ENCODE assay signal across 23 mouse cellular contexts in genomic region chr6:7134888-7135287, GRCm38 (mm10).
"Had no signal": no experiment of that assay in that cellular context is flagged by ENCODE, and none has a peak within 500 bp of the region (broad histone marks: within the 10 kb centered on the region; RNA-seq: fewer than 3 reads in every experiment).

No protein-coding gene starts in this region.

- H3K4me3 ChIP-seq: layer of hippocampus, adult 2 months; left cerebral cortex, adult 2 months; limb, embryonic 12.5 days; limb, embryonic 15.5 days; myocyte; neural tube, embryonic 13.5 days had no signal

- H3K4me2 ChIP-seq: limb, embryonic 12.5 days; limb, embryonic 15.5 days; liver, embryonic 11.5 days; lung, embryonic 14.5 days; neural tube, embryonic 13.5 days had no signal

- H3K27ac ChIP-seq: kidney, postnatal 0 days; layer of hippocampus, adult 2 months; left cerebral cortex, adult 2 months; limb, embryonic 12.5 days; limb, embryonic 15.5 days; liver, embryonic 14.5 days; macrophage; neural tube, embryonic 13.5 days had no signal

- H3K9me3 ChIP-seq: limb, embryonic 12.5 days; limb, embryonic 15.5 days; neural tube, embryonic 13.5 days had no signal

- ATAC-seq: intestine, postnatal 0 days; liver, postnatal 0 days; lung, postnatal 0 days had no signal

- H3K27me3 ChIP-seq: limb, embryonic 12.5 days; limb, embryonic 15.5 days; neural tube, embryonic 13.5 days had no signal

- H3K4me1 ChIP-seq: neural tube, embryonic 13.5 days had no signal

- H3K36me3 ChIP-seq: limb, embryonic 12.5 days; limb, embryonic 15.5 days; neural tube, embryonic 13.5 days had no signal

- H3K9ac ChIP-seq: limb, embryonic 12.5 days; limb, embryonic 15.5 days; liver, embryonic 14.5 days; liver, postnatal 0 days; lung, embryonic 14.5 days; neural tube, embryonic 13.5 days had no signal

- DNase-seq: kidney, adult 2 months; kidney, postnatal 25 days; layer of hippocampus, adult 9-11 months; layer of hippocampus, postnatal 36 days; liver, postnatal 0 days; lung, embryonic 14.5 days; right cerebral cortex, adult 18-20 months; right cerebral cortex, postnatal 14 days; spleen, adult 18-20 months; thymus, adult 18-20 months; thymus, postnatal 36 days had no signal
